Mouse (Mus musculus): ENCODE results near the gene Trim38. TPM values are rescaled to one million over a fixed set of nuclear protein-coding genes. Genes with fewer than 3 reads are reported as not detected.
A peak's percentile ranks its signal among the peaks of the same experiment; 100 is the strongest.
"Not testable (repeated sequence)": the region's sequence is repeated elsewhere in the genome, so short reads cannot be mapped to it uniquely, and the experiment has no call there.

Gene Trim38
- polyA plus RNA-seq, 1 experiment from 2014 or later = not detected

DNA sequence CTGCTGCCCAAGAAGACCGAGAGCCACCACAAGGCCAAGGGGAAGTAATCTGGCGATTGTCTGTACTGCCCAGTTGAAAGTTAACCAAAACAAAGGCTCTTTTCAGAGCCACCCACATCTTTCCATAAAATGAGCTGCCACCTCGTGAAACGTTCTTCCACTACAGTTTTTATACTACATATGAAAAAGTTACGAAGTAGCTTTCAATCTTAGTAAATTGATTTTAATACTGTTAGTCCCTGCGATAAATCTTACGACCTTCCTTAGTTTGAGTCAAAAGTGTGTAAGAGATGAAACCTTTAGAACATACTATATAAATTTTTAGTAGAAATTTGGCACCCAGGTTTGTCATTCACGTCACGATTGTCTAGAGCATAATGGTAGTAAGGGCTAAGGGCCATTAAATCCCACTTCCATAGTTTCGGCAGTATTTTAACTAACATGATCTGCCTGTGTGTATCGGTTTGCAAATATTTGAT, 18.2 kb upstream of the Trim38 start:
- Histone ChIP-seq H3K4me2 (ENCODE audit: low read length) (peak overlapping the region; percentile 79), H3K4me3 (ENCODE audit: low read length) (peak overlapping the region; percentile 46), H3K36me3 (ENCODE audit: control insufficient read depth, insufficient read depth, low read length) (no peaks in the 10 kb centered on the region), H3K27me3 (replicated peaks; ENCODE audit: control insufficient read depth, insufficient read depth, low read length) (no peaks in the 10 kb centered on the region), H3K4me1 (ENCODE audit: control insufficient read depth, insufficient read depth, low read depth, low read length) (peaks cover 7% of the 10 kb centered on the region), H3K27ac (ENCODE audit: low read depth, low read length) (peak overlapping the region; percentile 93), H3K9me3 (ENCODE audit: control insufficient read depth, low read length) (no peaks in the 10 kb centered on the region), H3K9ac (ENCODE audit: low read depth, low read length) (peak overlapping the region; percentile 28; the same call in 1 of the 2 replicates)
- ATAC-seq = no peak
- WGBS = under 1% methylated on average over 11 of the region's 11 CpGs

DNA sequence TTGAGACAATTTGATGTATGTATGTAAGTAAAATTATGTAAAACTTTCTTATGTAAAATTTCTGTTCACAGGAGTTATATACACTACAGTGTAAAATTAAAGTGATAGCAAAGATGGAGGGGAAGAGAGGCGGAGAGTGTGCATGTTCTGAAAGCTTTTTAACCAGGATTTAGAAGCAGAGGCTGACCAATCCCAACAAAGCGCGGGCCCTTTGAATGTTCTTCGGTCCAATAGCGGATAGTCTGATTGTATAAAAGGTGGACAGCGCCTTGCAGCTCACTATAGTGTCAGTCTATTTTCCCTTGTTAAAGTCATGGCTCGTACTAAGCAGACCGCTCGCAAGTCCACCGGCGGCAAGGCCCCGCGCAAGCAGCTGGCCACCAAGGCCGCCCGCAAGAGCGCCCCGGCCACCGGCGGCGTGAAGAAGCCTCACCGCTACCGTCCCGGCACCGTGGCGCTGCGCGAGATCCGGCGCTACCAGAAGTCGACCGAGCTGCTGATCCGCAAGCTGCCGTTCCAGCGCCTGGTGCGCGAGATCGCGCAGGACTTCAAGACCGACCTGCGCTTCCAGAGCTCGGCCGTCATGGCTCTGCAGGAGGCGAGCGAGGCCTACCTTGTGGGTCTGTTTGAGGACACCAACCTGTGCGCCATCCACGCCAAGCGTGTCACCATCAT, 17.5 kb upstream of the Trim38 start, which contains the start of gene Hist1h3b:
Gene Hist1h3b (plus strand): TSS at position 201 of the 675 bp plus-strand sequence.
- Histone ChIP-seq H3K4me2 (ENCODE audit: low read length) (peak within 1 kb of the TSS; percentile 79), H3K9ac (ENCODE audit: low read depth, low read length) (peak within 1 kb of the TSS; percentile 60), H3K27ac (ENCODE audit: low read depth, low read length) (peak within 1 kb of the TSS; percentile 93), H3K4me3 (ENCODE audit: low read length) (peak within 1 kb of the TSS; percentile 46)
- not testable (repeated sequence) for H3K27me3 ChIP-seq (replicated peaks; ENCODE audit: control insufficient read depth, insufficient read depth, low read length); H3K9me3 ChIP-seq (ENCODE audit: control insufficient read depth, low read length); H3K4me1 ChIP-seq (ENCODE audit: control insufficient read depth, insufficient read depth, low read depth, low read length); H3K36me3 ChIP-seq (ENCODE audit: control insufficient read depth, insufficient read depth, low read length)
- peak; percentile 86 for ATAC-seq
- WGBS = under 1% methylated on average over 16 of the region's 47 CpGs

DNA sequence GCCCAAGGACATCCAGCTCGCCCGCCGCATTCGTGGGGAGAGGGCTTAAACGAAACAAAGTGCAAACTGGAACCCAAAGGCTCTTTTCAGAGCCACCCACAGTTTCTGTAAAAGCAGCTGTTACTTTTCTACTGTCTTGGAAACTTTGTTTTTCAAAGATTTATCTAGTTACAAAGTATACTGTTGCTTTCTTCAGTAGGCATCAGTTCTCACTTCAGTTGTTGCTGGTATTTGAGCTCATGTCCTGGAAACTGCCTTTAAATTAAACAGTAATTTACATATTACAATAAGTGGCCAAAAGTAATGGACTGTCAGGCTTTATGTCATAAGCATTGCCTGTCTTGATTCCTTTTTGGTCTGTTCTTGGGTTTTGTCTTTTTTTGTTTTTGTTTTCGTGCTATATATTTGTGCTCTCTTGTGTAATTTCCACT, 17.0 kb upstream of the Trim38 start:
- Histone ChIP-seq H3K9me3 (ENCODE audit: control insufficient read depth, low read length) (no peaks in the 10 kb centered on the region), H3K4me1 (ENCODE audit: control insufficient read depth, insufficient read depth, low read depth, low read length) (peaks cover 6% of the 10 kb centered on the region), H3K36me3 (ENCODE audit: control insufficient read depth, insufficient read depth, low read length) (no peaks in the 10 kb centered on the region), H3K9ac (ENCODE audit: low read depth, low read length) (peak overlapping the region; percentile 38), H3K27ac (ENCODE audit: low read depth, low read length) (no peak overlapping the region), H3K27me3 (replicated peaks; ENCODE audit: control insufficient read depth, insufficient read depth, low read length) (no peaks in the 10 kb centered on the region), H3K4me2 (ENCODE audit: low read length) (peak overlapping the region; percentile 48), H3K4me3 (ENCODE audit: low read length) (peak overlapping the region; percentile 23; the same call in 1 of the 2 replicates)
- WGBS = 3% methylated on average over 6 of the region's 6 CpGs
- ATAC-seq = no peak

DNA sequence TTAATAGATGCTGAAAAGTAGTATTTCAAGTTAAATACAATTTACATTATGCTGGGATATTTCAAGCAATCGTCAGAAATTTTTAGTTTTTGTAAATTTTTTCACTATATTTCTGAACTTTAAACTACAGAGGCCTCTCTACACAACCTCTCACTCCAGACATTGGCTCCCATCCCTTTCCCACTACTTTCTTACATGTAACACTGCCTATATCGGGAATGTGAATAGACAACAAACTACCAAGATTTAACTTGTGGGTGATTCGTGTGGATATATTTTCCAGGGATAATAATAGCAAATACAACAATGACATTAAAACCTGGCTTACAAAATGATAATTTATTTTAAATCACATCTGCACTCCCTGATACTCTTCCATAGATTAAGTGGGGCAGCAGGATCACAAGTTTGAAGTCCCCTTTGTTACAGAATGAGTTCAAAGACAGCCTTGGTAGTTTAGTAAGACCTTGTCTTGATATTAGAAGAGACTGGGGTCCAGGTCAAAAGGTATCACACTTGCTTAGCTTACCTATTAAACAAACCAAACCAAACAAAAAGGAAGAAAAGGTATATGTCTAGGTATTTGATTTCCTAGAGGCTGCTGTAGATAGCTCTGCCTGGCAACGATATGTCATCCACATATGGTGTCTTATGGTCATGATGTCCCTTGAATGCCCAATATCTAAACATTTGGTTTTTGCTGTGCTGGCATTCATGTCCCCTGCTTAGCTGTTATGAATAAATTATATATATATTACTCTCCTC, 16.2 kb upstream of the Trim38 start:
- H3K27ac ChIP-seq (ENCODE audit: low read depth, low read length) = no peak overlapping the region
- H3K27me3 ChIP-seq (replicated peaks; ENCODE audit: control insufficient read depth, insufficient read depth, low read length) = no peaks in the 10 kb centered on the region
- H3K4me3 ChIP-seq (ENCODE audit: low read length) = no peak overlapping the region
- no peak for ATAC-seq
- WGBS = 56% methylated on average over 4 of the region's 4 CpGs
- no peaks in the 10 kb centered on the region for H3K9me3 ChIP-seq (ENCODE audit: control insufficient read depth, low read length)
- no peak overlapping the region; the same call in 1 of the 2 replicates for H3K4me2 ChIP-seq (ENCODE audit: low read length)
- no peak overlapping the region for H3K9ac ChIP-seq (ENCODE audit: low read depth, low read length)
- no peaks in the 10 kb centered on the region for H3K36me3 ChIP-seq (ENCODE audit: control insufficient read depth, insufficient read depth, low read length)
- H3K4me1 ChIP-seq (ENCODE audit: control insufficient read depth, insufficient read depth, low read depth, low read length) = peaks cover 6% of the 10 kb centered on the region

DNA sequence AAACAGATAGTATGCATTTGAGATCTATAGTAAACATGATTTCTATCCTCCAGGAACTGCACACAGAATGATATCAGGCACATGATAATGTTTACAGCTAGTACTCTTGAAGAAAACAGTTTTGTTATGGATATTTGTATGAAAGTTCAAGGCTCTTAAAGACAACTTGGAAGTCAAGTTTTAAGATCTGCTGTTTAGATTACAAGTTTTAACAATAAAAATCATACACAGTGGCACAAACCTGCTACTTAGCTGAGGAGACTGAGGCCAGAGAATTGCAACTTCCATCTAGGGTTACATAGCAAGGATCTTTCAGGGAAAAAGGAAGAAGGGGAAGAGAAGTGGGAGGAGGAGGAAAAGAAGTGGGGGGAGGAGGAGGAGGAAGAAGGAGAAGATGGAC, 14.7 kb upstream of the Trim38 start:
- Histone ChIP-seq H3K9ac (ENCODE audit: low read depth, low read length) (no peak overlapping the region), H3K36me3 (ENCODE audit: control insufficient read depth, insufficient read depth, low read length) (no peaks in the 10 kb centered on the region), H3K4me3 (ENCODE audit: low read length) (no peak overlapping the region), H3K9me3 (ENCODE audit: control insufficient read depth, low read length) (no peaks in the 10 kb centered on the region), H3K4me1 (ENCODE audit: control insufficient read depth, insufficient read depth, low read depth, low read length) (peaks cover 7% of the 10 kb centered on the region), H3K4me2 (ENCODE audit: low read length) (no peak overlapping the region), H3K27me3 (replicated peaks; ENCODE audit: control insufficient read depth, insufficient read depth, low read length) (no peaks in the 10 kb centered on the region), H3K27ac (ENCODE audit: low read depth, low read length) (no peak overlapping the region)
- ATAC-seq = no peak

DNA sequence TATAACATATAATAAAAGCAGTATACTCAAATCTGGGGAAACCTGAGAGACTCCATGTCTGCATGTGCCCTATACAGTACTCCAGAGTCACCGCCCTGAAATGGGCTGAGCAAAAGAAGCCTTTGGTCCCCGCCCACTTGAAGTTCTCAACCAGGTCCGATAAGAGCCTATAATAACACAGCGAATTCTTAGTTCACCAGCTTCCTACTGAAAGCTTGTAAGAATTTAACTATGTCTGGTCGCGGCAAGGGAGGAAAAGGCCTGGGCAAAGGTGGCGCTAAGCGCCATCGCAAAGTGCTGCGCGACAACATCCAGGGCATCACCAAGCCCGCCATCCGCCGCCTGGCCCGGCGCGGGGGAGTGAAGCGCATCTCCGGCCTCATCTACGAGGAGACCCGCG, 12.9 kb upstream of the Trim38 start, which contains the start of gene Hist1h4b:
Gene Hist1h4b (plus strand): TSS at position 224 of the 400 bp plus-strand sequence.
- Histone ChIP-seq H3K9me3 (ENCODE audit: control insufficient read depth, low read length) (no peaks in the 10 kb centered on the region), H3K4me1 (ENCODE audit: control insufficient read depth, insufficient read depth, low read depth, low read length) (peaks cover 11% of the 10 kb centered on the region), H3K4me3 (ENCODE audit: low read length) (peak within 1 kb of the TSS; percentile 42), H3K27me3 (replicated peaks; ENCODE audit: control insufficient read depth, insufficient read depth, low read length) (no peaks in the 10 kb centered on the region), H3K9ac (ENCODE audit: low read depth, low read length) (peak within 1 kb of the TSS; percentile 4), H3K27ac (ENCODE audit: low read depth, low read length) (peak within 1 kb of the TSS; percentile 80), H3K36me3 (ENCODE audit: control insufficient read depth, insufficient read depth, low read length) (no peaks in the 10 kb centered on the region), H3K4me2 (ENCODE audit: low read length) (peak within 1 kb of the TSS; percentile 50)
- 0% methylated on average over 12 of the region's 22 CpGs for WGBS
- ATAC-seq = peak; percentile 83

DNA sequence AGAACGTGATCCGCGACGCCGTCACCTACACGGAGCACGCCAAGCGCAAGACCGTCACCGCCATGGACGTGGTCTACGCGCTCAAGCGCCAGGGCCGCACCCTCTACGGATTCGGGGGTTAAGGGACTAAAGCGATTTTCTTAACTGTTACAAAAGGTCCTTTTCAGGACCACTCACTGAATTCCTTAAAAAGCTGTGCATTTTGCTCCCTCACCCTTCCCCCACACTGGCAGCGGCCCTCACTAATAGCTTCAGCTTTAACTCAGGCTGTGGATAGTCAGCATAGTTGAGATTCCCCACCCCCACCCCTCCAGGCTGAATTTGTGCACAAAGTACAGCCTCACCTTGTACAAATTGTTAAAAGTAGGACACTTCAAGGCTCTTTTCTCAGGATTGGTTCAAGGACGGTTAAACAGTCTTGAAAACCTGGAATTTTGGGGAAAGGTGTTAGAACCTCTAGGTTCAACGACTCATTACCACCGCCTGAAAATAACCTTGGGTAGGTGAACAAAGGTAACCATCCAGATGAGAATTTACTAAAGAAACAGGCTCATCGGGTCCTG, 12.4 kb upstream of the Trim38 start:
- H3K9ac ChIP-seq (ENCODE audit: low read depth, low read length) = peak overlapping the region; percentile 4
- H3K9me3 ChIP-seq (ENCODE audit: control insufficient read depth, low read length) = no peaks in the 10 kb centered on the region
- no peaks in the 10 kb centered on the region for H3K27me3 ChIP-seq (replicated peaks; ENCODE audit: control insufficient read depth, insufficient read depth, low read length)
- H3K36me3 ChIP-seq (ENCODE audit: control insufficient read depth, insufficient read depth, low read length) = no peaks in the 10 kb centered on the region
- no peak; the same call in 1 of the 2 replicates for ATAC-seq
- H3K27ac ChIP-seq (ENCODE audit: low read depth, low read length) = peak overlapping the region; percentile 80
- H3K4me1 ChIP-seq (ENCODE audit: control insufficient read depth, insufficient read depth, low read depth, low read length) = peaks cover 11% of the 10 kb centered on the region
- H3K4me3 ChIP-seq (ENCODE audit: low read length) = peak overlapping the region; percentile 42
- WGBS = 2% methylated on average over 10 of the region's 23 CpGs
- peak overlapping the region; percentile 50 for H3K4me2 ChIP-seq (ENCODE audit: low read length)

DNA sequence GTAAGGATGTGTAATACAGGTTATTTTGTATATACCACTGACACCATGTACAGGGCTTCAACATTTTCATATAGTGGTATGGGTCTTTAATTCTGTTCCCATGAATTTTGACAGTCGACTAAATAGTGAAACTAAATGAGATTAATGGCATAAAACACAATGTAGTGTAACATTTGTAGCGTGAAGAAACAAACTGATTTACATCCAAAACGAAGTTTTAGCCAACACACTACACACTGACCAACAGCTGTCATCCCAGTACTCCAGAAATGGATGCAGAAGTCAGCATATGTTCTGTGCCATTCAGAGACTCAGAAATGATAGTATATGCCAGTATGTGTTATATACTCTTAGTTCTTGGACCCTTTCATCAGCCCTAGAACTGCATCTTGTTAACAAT, 11.8 kb upstream of the Trim38 start:
- Histone ChIP-seq H3K9me3 (ENCODE audit: control insufficient read depth, low read length) (no peaks in the 10 kb centered on the region), H3K36me3 (ENCODE audit: control insufficient read depth, insufficient read depth, low read length) (no peaks in the 10 kb centered on the region), H3K27ac (ENCODE audit: low read depth, low read length) (no peak overlapping the region), H3K9ac (ENCODE audit: low read depth, low read length) (no peak overlapping the region), H3K4me1 (ENCODE audit: control insufficient read depth, insufficient read depth, low read depth, low read length) (peaks cover 11% of the 10 kb centered on the region), H3K27me3 (replicated peaks; ENCODE audit: control insufficient read depth, insufficient read depth, low read length) (no peaks in the 10 kb centered on the region), H3K4me3 (ENCODE audit: low read length) (no peak overlapping the region), H3K4me2 (ENCODE audit: low read length) (no peak overlapping the region)
- WGBS = 48% methylated on average over 3 of the region's 3 CpGs
- no peak for ATAC-seq

DNA sequence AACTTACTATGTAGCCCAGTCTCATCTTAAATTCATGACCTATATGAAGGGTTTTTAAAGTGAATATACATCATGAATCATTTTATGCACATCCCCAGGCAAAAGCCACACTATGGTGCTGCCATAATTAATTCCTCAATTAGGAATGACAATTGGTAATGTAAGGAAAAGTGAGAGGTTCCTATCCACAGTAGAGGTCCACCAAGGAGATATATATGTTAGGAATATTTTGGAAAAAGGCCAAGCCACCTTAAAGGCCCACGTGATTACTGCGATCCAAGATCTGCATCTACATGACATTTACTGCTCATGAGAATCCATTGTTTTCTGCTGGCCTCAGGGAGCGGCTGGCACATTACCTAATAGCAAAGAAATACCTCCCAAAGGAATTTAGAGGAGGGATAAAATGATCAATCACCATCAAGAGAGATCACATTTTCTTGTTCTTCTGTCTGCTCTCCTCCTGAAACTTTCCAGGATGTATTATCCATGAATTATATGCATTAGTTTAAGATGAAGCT, 10.4 kb upstream of the Trim38 start:
- WGBS = 69% methylated on average over 3 of the region's 3 CpGs
- Histone ChIP-seq H3K27me3 (replicated peaks; ENCODE audit: control insufficient read depth, insufficient read depth, low read length) (no peaks in the 10 kb centered on the region), H3K9ac (ENCODE audit: low read depth, low read length) (no peak overlapping the region), H3K36me3 (ENCODE audit: control insufficient read depth, insufficient read depth, low read length) (no peaks in the 10 kb centered on the region), H3K4me1 (ENCODE audit: control insufficient read depth, insufficient read depth, low read depth, low read length) (peaks cover 15% of the 10 kb centered on the region), H3K4me3 (ENCODE audit: low read length) (no peak overlapping the region), H3K4me2 (ENCODE audit: low read length) (no peak overlapping the region), H3K9me3 (ENCODE audit: control insufficient read depth, low read length) (no peaks in the 10 kb centered on the region), H3K27ac (ENCODE audit: low read depth, low read length) (no peak overlapping the region)
- no peak for ATAC-seq

Measured in hindbrain, embryonic 16.5 days (tissue).